Mouse (Mus musculus) heart, adult 2 months (tissue): ENCODE results near the gene Vps8. TPM values are rescaled to one million over a fixed set of nuclear protein-coding genes. Genes with fewer than 3 reads are reported as not detected.

Experiments
- DNase-seq, 2 experiments: peaks; one replicate each; pipeline ENCODE4 v3.0.0; 2021
- H3K27ac ChIP-seq: fragments of 200-600 bp; 2 replicates; pipeline ENCODE4 v1.8.1; 2022
- H3K27me3 ChIP-seq: fragments of 200-500 bp; 2 replicates; pipeline ENCODE4 v1.6.1; 2012; ENCODE audit warnings: mild to moderate bottlenecking, low read length, inconsistent platforms, mixed read lengths; ENCODE audit not compliant: control insufficient read depth, insufficient read depth
- H3K36me3 ChIP-seq: fragments of 200-500 bp; 2 replicates; pipeline ENCODE4 v1.6.1; 2012; ENCODE audit warnings: low read length, inconsistent platforms; ENCODE audit not compliant: control insufficient read depth, insufficient read depth
- H3K4me1 ChIP-seq: fragments of 200-500 bp; 2 replicates; pipeline ENCODE4 v1.6.1; 2011; ENCODE audit warnings: low read length; ENCODE audit not compliant: control insufficient read depth, insufficient read depth
- H3K4me3 ChIP-seq: fragments of 200-600 bp; 2 replicates; pipeline ENCODE4 v1.8.1; 2022
- H3K79me2 ChIP-seq: fragments of 200-500 bp; replicated peaks from 2 replicates; pipeline ENCODE4 v1.6.1; 2012; ENCODE audit warnings: mild to moderate bottlenecking, inconsistent platforms, low read length, moderate library complexity, mixed read lengths; ENCODE audit not compliant: control insufficient read depth, insufficient read depth
- H3K9ac ChIP-seq: fragments of 200-500 bp; 2 replicates; pipeline ENCODE4 v1.6.1; 2012; ENCODE audit warnings: low read depth, mild to moderate bottlenecking, control low read depth, inconsistent platforms, low read length, mixed read lengths
- CTCF ChIP-seq: fragments of 200-600 bp; IDR thresholded peaks from 2 replicates; pipeline ENCODE4 v1.8.1; 2022; ENCODE audit warnings: antibody characterized with exemption, mild to moderate bottlenecking, moderate library complexity
- EP300 ChIP-seq: fragments of 200-500 bp; IDR thresholded peaks from 2 replicates; pipeline ENCODE4 v1.6.1; 2011; ENCODE audit warnings: low read depth, low read length, control low read depth; ENCODE audit not compliant: insufficient read depth
- POLR2A ChIP-seq: fragments of 200-500 bp; IDR thresholded peaks from 2 replicates; pipeline ENCODE4 v1.6.1; 2011; ENCODE audit warnings: mild to moderate bottlenecking, low read depth, low read length, control low read depth; ENCODE audit not compliant: insufficient read depth
- WGBS: fragments of 180-500 bp; shearing (Covaris S2); methylation state at CpG from one replicate; pipeline ENCODE4 v1.1.7; 2018; 5-methylcytosine and 5-hydroxymethylcytosine counted together
- intact Hi-C: fragments of 180-260 bp; cut with DNase I; formaldehyde crosslinking; loops from one replicate; pipeline ENCODE4 v1.15.1; 2025
- polyA plus RNA-seq: library from polyadenylated mRNA; depleted of rRNA; stranded (reverse); fragments of >200 nt; gene quantifications from 2 replicates; pipeline ENCODE4 v1.2.3, GENCODE M21; 2012
- total RNA-seq, 2 experiments: library from RNA; stranded (reverse); gene quantifications; 2 replicates each; pipeline ENCODE4 v1.2.3; 2021

Gene Vps8
- total and polyA plus RNA-seq, 3 experiments: 14.0 to 25.5 (median 24.1) TPM

- TF ChIP-seq POLR2A (no peak), EP300 (no peak), CTCF (no peak)
- Histone ChIP-seq H3K27ac (peak overlapping the region; percentile 20; the same call in 1 of the 2 replicates), H3K4me1 (peaks cover 5% of the 10 kb centered on the region), H3K9ac (no peak overlapping the region), H3K4me3 (no peak overlapping the region), H3K79me2 (no peaks in the 10 kb centered on the region), H3K27me3 (no peaks in the 10 kb centered on the region), H3K36me3 (no peaks in the 10 kb centered on the region)
- intact Hi-C loops: no loop called here
- no peak for DNase-seq
- 63% methylated on average over 2 of the region's 2 CpGs for WGBS
Measured at GRCm38 (mm10) chr16:21591511-21591910, 168.6 kb downstream of the Vps8 start.

GRCm38 (mm10) chr16:21595539-21595938, 172.6 kb downstream of the Vps8 start:
- Histone ChIP-seq H3K36me3 (no peaks in the 10 kb centered on the region), H3K4me1 (peaks cover 2% of the 10 kb centered on the region), H3K79me2 (no peaks in the 10 kb centered on the region), H3K27ac (no peak overlapping the region), H3K9ac (no peak overlapping the region), H3K4me3 (no peak overlapping the region), H3K27me3 (no peaks in the 10 kb centered on the region)
- 54% methylated on average over 6 of the region's 6 CpGs for WGBS
- intact Hi-C loops: no loop called here
- TF ChIP-seq CTCF (no peak), POLR2A (no peak), EP300 (no peak)
- DNase-seq: no peak

- Histone ChIP-seq H3K27ac (no peak overlapping the region), H3K27me3 (no peaks in the 10 kb centered on the region), H3K36me3 (0 out of 2 replicates have a peak, but pooled peaks cover 2% of the 10 kb centered on the region), H3K4me1 (peaks cover 1% of the 10 kb centered on the region; the same call in 1 of the 2 replicates), H3K9ac (no peak overlapping the region), H3K4me3 (no peak overlapping the region), H3K79me2 (no peaks in the 10 kb centered on the region)
- no peak for DNase-seq
- intact Hi-C loops: no loop called here
- TF ChIP-seq POLR2A: no peak
- no peak for TF ChIP-seq CTCF
- TF ChIP-seq EP300: no peak
- 87% methylated on average over 6 of the region's 6 CpGs for WGBS
Measured at GRCm38 (mm10) chr16:21604354-21604753, 181.4 kb downstream of the Vps8 start.

- Histone ChIP-seq H3K4me3 (no peak overlapping the region), H3K4me1 (peaks cover 1% of the 10 kb centered on the region; the same call in 1 of the 2 replicates), H3K9ac (no peak overlapping the region), H3K27me3 (no peaks in the 10 kb centered on the region), H3K36me3 (0 out of 2 replicates have a peak, but pooled peaks cover 2% of the 10 kb centered on the region), H3K79me2 (no peaks in the 10 kb centered on the region), H3K27ac (no peak overlapping the region)
- no peak for TF ChIP-seq EP300
- no peak for TF ChIP-seq CTCF
- no peak for TF ChIP-seq POLR2A
- DNase-seq: no peak
- WGBS: 59% methylated on average over 6 of the region's 6 CpGs
- intact Hi-C loops: no loop called here
Measured at GRCm38 (mm10) chr16:21606249-21607020, 183.5 kb downstream of the Vps8 start.

GRCm38 (mm10) chr16:21607021-21607650, 184.2 kb downstream of the Vps8 start:
- no peak overlapping the region for H3K4me3 ChIP-seq
- TF ChIP-seq EP300 (no peak), CTCF (no peak), POLR2A (no peak)
- 61% methylated on average over 8 of the region's 8 CpGs for WGBS
- no peaks in the 10 kb centered on the region for H3K27me3 ChIP-seq
- no peak overlapping the region for H3K27ac ChIP-seq
- no peak for DNase-seq
- 0 out of 2 replicates have a peak, but pooled peaks cover 2% of the 10 kb centered on the region for H3K36me3 ChIP-seq
- no peaks in the 10 kb centered on the region for H3K79me2 ChIP-seq
- H3K4me1 ChIP-seq: peaks cover 1% of the 10 kb centered on the region; the same call in 1 of the 2 replicates
- H3K9ac ChIP-seq: no peak overlapping the region
- intact Hi-C loops: no loop called here

GRCm38 (mm10) chr16:21607651-21608040, 184.7 kb downstream of the Vps8 start:
- Histone ChIP-seq H3K4me3 (no peak overlapping the region), H3K36me3 (0 out of 2 replicates have a peak, but pooled peaks cover 2% of the 10 kb centered on the region), H3K9ac (no peak overlapping the region), H3K79me2 (no peaks in the 10 kb centered on the region), H3K27ac (no peak overlapping the region), H3K27me3 (no peaks in the 10 kb centered on the region), H3K4me1 (peaks cover 1% of the 10 kb centered on the region; the same call in 1 of the 2 replicates)
- 62% methylated on average over 5 of the region's 5 CpGs for WGBS
- DNase-seq: no peak
- intact Hi-C loops: no loop called here
- TF ChIP-seq CTCF: no peak
- TF ChIP-seq POLR2A: no peak
- TF ChIP-seq EP300: no peak
